Mouse (Mus musculus) thymus, adult 2 months (tissue): ENCODE data around the gene BC049730.

Experiments
- CTCF ChIP-seq: fragments of 200-500 bp; IDR thresholded peaks from 2 replicates; pipeline ENCODE4 v1.5.1; 2012; ENCODE audit warnings: mild to moderate bottlenecking, control low read depth, low read length, moderate library complexity, borderline replicate concordance; ENCODE audit not compliant: control insufficient read depth, poor library complexity, insufficient read depth; ENCODE audit errors: extremely low read depth
- POLR2A ChIP-seq: fragments of 200-500 bp; IDR thresholded peaks from 2 replicates; pipeline ENCODE4 v1.6.1; 2012; ENCODE audit warnings: mild to moderate bottlenecking, low read length, control low read depth, moderate library complexity; ENCODE audit not compliant: control insufficient read depth, poor library complexity, insufficient read depth; ENCODE audit errors: extremely low read depth

DNA sequence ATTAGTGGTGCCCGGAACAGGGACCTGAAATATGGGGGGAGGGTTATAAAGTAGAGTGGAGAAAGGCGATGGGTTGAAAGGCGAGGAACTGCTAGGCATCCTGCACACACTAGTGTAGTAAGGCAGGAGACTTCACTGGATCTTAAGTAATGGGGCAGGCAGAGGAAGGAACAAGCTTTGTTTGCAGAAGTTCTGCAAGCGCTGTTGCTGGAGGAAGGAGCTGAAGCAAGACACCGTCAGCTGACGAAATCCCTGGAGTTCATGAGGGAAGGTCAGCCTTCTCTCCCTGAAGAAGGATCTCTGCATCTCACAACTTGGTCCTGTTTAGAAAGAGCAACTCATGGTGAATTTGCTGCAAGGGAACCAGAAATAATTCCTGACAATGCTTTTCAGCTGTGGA is 6.0 kb downstream of the BC049730 start:
- no peak for TF ChIP-seq POLR2A
- no peak for TF ChIP-seq CTCF
